Mouse (Mus musculus): ENCODE measurements around the gene Prdm2.

Gene Prdm2

GRCm38 (mm10) chr4:143211584-143212340 lies 1.0 kb downstream of the Prdm2 start:
- peak; percentile 11 for DNase-seq (ENCODE audit: low spot score in 2 of 2)

- no peak for DNase-seq (ENCODE audit: low spot score in 2 of 2)
Measured at GRCm38 (mm10) chr4:143209997-143210396, 2.8 kb downstream of the Prdm2 start.

GRCm38 (mm10) chr4:143202653-143203052 lies 10.1 kb downstream of the Prdm2 start:
- DNase-seq (ENCODE audit: low spot score in 2 of 2): no peak

- no peak for DNase-seq (ENCODE audit: low spot score in 2 of 2)
Measured at GRCm38 (mm10) chr4:143198371-143198770, 14.4 kb downstream of the Prdm2 start.

GRCm38 (mm10) chr4:143197845-143198356 lies 14.9 kb downstream of the Prdm2 start:
- no peak for DNase-seq (ENCODE audit: low spot score in 2 of 2)

GRCm38 (mm10) chr4:143194328-143194727 lies 18.5 kb downstream of the Prdm2 start:
- no peak for DNase-seq (ENCODE audit: low spot score in 2 of 2)

GRCm38 (mm10) chr4:143193164-143193563 lies 19.6 kb downstream of the Prdm2 start:
- DNase-seq (ENCODE audit: low spot score in 2 of 2): no peak

GRCm38 (mm10) chr4:143191783-143192182 lies 21.0 kb downstream of the Prdm2 start:
- DNase-seq (ENCODE audit: low spot score in 2 of 2): no peak

- peak; percentile 31 to 46 for DNase-seq (ENCODE audit: low spot score in 2 of 2)
Measured at GRCm38 (mm10) chr4:143190657-143191056, 22.1 kb downstream of the Prdm2 start.

- no peak for DNase-seq (ENCODE audit: low spot score in 2 of 2)
Measured at GRCm38 (mm10) chr4:143188571-143189191, 24.1 kb downstream of the Prdm2 start.

GRCm38 (mm10) chr4:143186066-143186465 lies 26.7 kb downstream of the Prdm2 start:
- DNase-seq (ENCODE audit: low spot score in 2 of 2): no peak

- no peak for DNase-seq (ENCODE audit: low spot score in 2 of 2)
Measured at GRCm38 (mm10) chr4:143185496-143185895, 27.3 kb downstream of the Prdm2 start.

- no peak for DNase-seq (ENCODE audit: low spot score in 2 of 2)
Measured at GRCm38 (mm10) chr4:143183141-143183540, 29.7 kb downstream of the Prdm2 start.

- DNase-seq (ENCODE audit: low spot score in 2 of 2): peak; percentile 58
Measured at GRCm38 (mm10) chr4:143180731-143181130, 32.1 kb downstream of the Prdm2 start.

GRCm38 (mm10) chr4:143171600-143172290 lies 41.0 kb downstream of the Prdm2 start:
- DNase-seq (ENCODE audit: low spot score in 2 of 2): no peak

- no peak for DNase-seq (ENCODE audit: low spot score in 2 of 2)
Measured at GRCm38 (mm10) chr4:143170290-143170689, 42.5 kb downstream of the Prdm2 start.

GRCm38 (mm10) chr4:143168093-143168492 lies 44.7 kb downstream of the Prdm2 start:
- DNase-seq (ENCODE audit: low spot score in 2 of 2): no peak

- peak; percentile 98 to 99 for DNase-seq (ENCODE audit: low spot score in 2 of 2)
Measured at GRCm38 (mm10) chr4:143161619-143162479, 50.9 kb downstream of the Prdm2 start.

GRCm38 (mm10) chr4:143160826-143161225 lies 52.0 kb downstream of the Prdm2 start:
- no peak for DNase-seq (ENCODE audit: low spot score in 2 of 2)

GRCm38 (mm10) chr4:143159336-143159735 lies 53.5 kb downstream of the Prdm2 start:
- DNase-seq (ENCODE audit: low spot score in 2 of 2): no peak

GRCm38 (mm10) chr4:143155871-143156270 lies 56.9 kb downstream of the Prdm2 start:
- no peak for DNase-seq (ENCODE audit: low spot score in 2 of 2)
